Mouse (Mus musculus) gastrocnemius, postnatal 14 days (tissue): Measurements from ENCODE around the gene Chn2. TPM values are rescaled to one million over a fixed set of nuclear protein-coding genes. Genes with fewer than 3 reads are reported as not detected.

Experiments used
- DNase-seq: peaks from one replicate; pipeline ENCODE4 v3.0.0; 2021; ENCODE audit warnings: mixed read lengths
- intact Hi-C: fragments of 180-260 bp; cut with DNase I; formaldehyde crosslinking; loops from one replicate; pipeline ENCODE4 v1.15.1; 2025; ENCODE audit warnings: low total_unique reads
- total RNA-seq, 2 experiments: library from RNA; stranded (reverse); gene quantifications; 2 replicates each; pipeline ENCODE4 v1.2.3; 2021

Chn2 gene
- total RNA-seq, 2 experiments from 2014 or later: 3.8 to 5.2 TPM

GRCm38 (mm10) chr6:54039805-54040447 lies 572 bp downstream of the Chn2 start:
- DNase-seq: peak; percentile 54
- intact Hi-C loops: loop anchor here (5.0 kb wide), 1 partner anchor 187 kb away; no protein-coding TSS in a partner anchor

GRCm38 (mm10) chr6:54040448-54040844 lies 1.1 kb downstream of the Chn2 start:
- no peak for DNase-seq
- intact Hi-C loops: no loop called here

- no peak for DNase-seq
- intact Hi-C loops: no loop called here
Observed at GRCm38 (mm10) chr6:54041386-54042043, 2.2 kb downstream of the Chn2 start.

- no peak for DNase-seq
- intact Hi-C loops: no loop called here
Observed at GRCm38 (mm10) chr6:54042142-54042541, 2.8 kb downstream of the Chn2 start.

GRCm38 (mm10) chr6:54043536-54043935 lies 4.2 kb downstream of the Chn2 start:
- intact Hi-C loops: no loop called here
- no peak for DNase-seq

GRCm38 (mm10) chr6:54045748-54046721 lies 6.7 kb downstream of the Chn2 start:
- intact Hi-C loops: no loop called here
- no peak for DNase-seq

- intact Hi-C loops: no loop called here
- no peak for DNase-seq
Observed at GRCm38 (mm10) chr6:54046884-54047747, 7.8 kb downstream of the Chn2 start.

DNA sequence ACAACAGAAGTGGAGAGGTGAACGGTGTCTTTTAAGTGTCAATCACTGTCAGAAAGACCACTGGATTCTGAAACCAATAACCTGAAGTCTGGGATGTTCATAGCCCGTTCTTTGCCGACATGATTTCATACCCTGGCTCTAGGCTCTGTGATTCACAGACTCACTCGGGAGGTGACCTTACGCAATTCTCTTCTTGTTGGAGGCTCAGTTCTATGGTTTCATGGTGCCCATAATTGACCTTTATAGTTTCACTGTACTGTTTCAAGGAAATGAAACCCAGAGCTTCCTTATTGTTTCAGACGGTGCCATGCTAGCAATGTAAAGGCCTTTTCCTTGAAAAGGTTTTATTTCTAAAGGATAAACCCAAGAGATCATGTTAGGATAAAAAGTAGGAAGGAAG lies 9.4 kb downstream of the Chn2 start:
- DNase-seq: no peak
- intact Hi-C loops: no loop called here

GRCm38 (mm10) chr6:54051173-54051572 lies 11.8 kb downstream of the Chn2 start:
- intact Hi-C loops: no loop called here

DNA sequence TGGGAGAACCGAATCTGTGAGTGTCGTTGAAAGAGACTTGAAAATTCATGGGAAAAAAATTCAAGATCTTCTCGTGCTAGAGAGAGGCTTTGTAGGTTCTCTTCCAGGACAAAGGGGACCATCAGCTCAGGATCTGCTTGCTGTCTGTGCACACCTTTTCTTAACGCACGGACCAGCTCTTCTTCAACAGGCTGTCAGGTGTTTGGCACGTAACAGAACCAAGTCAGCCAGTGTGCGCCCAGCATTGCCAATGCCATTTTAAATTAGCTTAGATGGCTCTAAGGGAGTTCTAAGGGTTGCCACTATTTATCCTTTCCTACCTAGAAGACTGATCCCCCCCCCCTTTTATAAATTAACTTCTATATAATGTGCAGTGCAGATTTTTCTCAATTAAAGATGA lies 12.8 kb downstream of the Chn2 start:
- intact Hi-C loops: no loop called here
- no peak for DNase-seq

More at GRCm38 (mm10) chr6:54051173-54051572, 11.8 kb downstream of the Chn2 start:
- no peak for DNase-seq

DNA sequence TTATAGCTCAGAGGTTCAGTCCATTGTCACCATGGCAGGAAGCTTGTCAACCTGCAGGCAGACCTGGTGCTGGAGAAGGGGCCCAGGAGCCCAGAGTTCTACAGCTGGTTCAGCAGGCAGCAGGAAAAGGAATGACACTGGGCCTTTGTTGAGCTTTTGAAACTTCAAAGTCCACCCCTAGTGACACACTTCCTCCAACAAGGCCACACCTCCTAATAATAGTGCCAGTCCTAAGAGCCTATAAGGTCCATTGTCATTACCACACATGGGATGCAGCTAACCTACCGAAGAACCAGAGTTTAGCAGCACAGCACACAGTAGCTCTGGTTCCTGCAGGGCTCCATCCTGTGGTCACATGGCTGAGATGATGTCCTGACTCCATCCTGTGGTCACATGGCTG lies 13.3 kb downstream of the Chn2 start:
- DNase-seq: no peak
- intact Hi-C loops: no loop called here

- DNase-seq: no peak
- intact Hi-C loops: no loop called here
Observed at GRCm38 (mm10) chr6:54053316-54053715, 14.0 kb downstream of the Chn2 start.

DNA sequence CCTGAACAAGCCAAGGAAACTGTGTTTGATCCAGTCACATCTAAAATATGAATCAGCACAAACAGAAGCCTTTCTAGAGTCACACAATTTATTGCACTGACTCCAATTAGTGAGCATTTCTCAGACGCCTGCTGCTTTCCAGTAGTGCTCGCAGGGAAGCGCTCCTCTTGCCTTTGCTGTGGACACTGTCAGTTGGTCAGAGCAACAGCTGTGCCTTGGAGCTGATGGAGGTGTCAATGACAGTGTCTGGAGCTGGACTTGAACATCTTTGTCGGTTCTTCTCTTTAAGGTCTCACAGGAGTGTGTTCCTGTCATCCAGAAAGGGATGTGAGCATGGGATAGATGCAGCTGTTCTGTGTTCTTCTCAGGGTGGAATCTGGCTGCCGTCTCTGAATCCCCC lies 16.0 kb downstream of the Chn2 start:
- no peak for DNase-seq
- intact Hi-C loops: no loop called here

GRCm38 (mm10) chr6:54056548-54057532 lies 17.5 kb downstream of the Chn2 start:
- DNase-seq: no peak
- intact Hi-C loops: no loop called here

DNA sequence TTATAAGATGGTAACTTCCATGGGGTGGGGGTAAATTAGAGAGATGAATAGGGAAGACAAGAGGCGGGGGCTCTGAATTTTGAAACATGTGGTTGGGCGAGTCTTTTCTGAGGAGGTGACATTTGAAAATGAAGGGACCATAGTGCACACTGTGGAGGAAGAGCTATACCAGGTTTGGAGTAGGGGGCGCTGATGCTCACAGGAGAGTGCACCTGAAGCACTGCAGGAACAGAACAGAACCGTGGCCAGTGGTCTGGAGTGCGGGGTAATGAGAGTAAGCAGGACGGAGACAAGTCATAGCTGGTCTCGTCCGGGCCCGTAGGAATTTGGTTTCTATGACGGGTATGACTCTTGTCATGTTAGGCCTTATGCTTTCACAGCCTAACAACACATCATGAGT lies 18.3 kb downstream of the Chn2 start:
- no peak for DNase-seq
- intact Hi-C loops: no loop called here

DNA sequence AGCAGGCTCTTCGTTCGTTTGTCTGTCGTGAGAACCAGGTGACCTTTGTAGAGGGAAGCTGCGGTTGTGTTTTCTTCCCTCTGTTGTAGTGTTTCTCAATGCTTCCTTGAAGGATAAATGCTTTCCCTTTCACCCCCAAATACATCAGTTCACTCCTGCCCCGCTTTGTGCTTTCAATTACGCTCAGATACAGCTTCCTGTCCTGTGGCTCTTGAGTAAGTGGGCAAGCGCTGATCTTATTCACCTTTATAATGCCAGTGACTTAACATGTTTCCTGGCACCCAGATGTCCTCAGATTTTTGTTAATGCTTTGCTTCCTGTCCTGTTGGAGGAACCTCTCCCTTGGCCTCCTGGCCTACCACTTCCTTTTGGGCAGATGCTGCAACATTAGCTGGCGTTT lies 19.5 kb downstream of the Chn2 start:
- DNase-seq: no peak
- intact Hi-C loops: no loop called here

- intact Hi-C loops: no loop called here
Observed at GRCm38 (mm10) chr6:54060258-54060657, 20.9 kb downstream of the Chn2 start.

DNA sequence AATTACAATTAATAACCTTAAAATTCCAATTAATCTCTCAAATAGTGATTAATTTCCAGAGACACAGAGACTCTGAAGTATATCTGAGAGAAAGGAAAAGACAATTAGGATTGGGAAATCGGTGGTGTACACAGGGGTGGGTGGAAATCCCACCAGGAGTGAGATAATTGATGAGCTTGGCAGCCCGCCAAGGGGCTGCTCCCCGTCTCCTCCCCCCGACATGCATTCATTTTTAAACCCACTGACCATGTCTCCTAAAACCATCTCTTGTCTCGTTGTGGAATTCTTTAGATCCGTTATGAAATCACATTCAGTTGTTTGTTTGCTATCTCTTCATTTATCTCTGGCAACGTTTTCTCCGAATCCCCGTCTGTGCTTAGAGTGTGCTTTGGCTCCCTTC lies 22.0 kb downstream of the Chn2 start:
- no peak for DNase-seq
- intact Hi-C loops: no loop called here

More at GRCm38 (mm10) chr6:54060258-54060657, 20.9 kb downstream of the Chn2 start:
- no peak for DNase-seq
